Mouse (Mus musculus): ENCODE measurements at regions not wholly inside any gene's neighbourhood (a gene's known extent, or its start where the extent isn't known, plus 50 kb on each side); places are given as distances from the start of the nearest gene placed in this dataset.

GRCm38 (mm10) chr1:63856366-63856765, 87.3 kb upstream of the 4933402D24Rik start:
- intact Hi-C loops (cut with DNase I): no loop called here
- no peak for DNase-seq

- DNase-seq: no peak
- intact Hi-C loops (cut with DNase I): no loop called here
Measured at GRCm38 (mm10) chr1:63854794-63855193, 85.7 kb upstream of the 4933402D24Rik start.

GRCm38 (mm10) chr1:63851476-63852094, 82.5 kb upstream of the 4933402D24Rik start:
- DNase-seq: no peak
- intact Hi-C loops (cut with DNase I): no loop called here

GRCm38 (mm10) chr1:63850262-63850661, 81.2 kb upstream of the 4933402D24Rik start:
- no peak for DNase-seq
- intact Hi-C loops (cut with DNase I): no loop called here

- intact Hi-C loops (cut with DNase I): no loop called here
- DNase-seq: no peak
Measured at GRCm38 (mm10) chr1:63828174-63828844, 59.2 kb upstream of the 4933402D24Rik start.

GRCm38 (mm10) chr1:63820614-63821270, 51.7 kb upstream of the 4933402D24Rik start:
- intact Hi-C loops (cut with DNase I): no loop called here
- DNase-seq: no peak

- intact Hi-C loops (cut with DNase I): no loop called here
- DNase-seq: no peak
Measured at GRCm38 (mm10) chr1:63819536-63820254, 50.6 kb upstream of the 4933402D24Rik start.
